Mouse (Mus musculus) G1E (cell line): Measurements from ENCODE around the gene St3gal2. TPM values are rescaled to one million over a fixed set of nuclear protein-coding genes. Genes with fewer than 3 reads are reported as not detected.

Experiments
- ATAC-seq: 2 replicates; pipeline ENCODE4 v1.8.0; 2016; ENCODE audit warnings: mild to moderate bottlenecking; ENCODE audit not compliant: insufficient number of reproducible peaks, poor library complexity, low FRiP score, severe bottlenecking; ENCODE audit errors: extremely low read depth
- DNase-seq: peaks from one replicate; pipeline ENCODE4 v3.0.0; 2012; ENCODE audit warnings: low spot score
- H3K27me3 ChIP-seq: 2 replicates; pipeline ENCODE4 v1.6.1; 2012; ENCODE audit warnings: mild to moderate bottlenecking, low read length, inconsistent platforms; ENCODE audit not compliant: insufficient read depth
- H3K36me3 ChIP-seq: replicated peaks from 2 replicates; pipeline ENCODE3; 2012; ENCODE audit warnings: mild to moderate bottlenecking, inconsistent platforms
- H3K4me1 ChIP-seq: 2 replicates; pipeline ENCODE4 v1.6.1; 2012; ENCODE audit warnings: low read depth, low read length, inconsistent platforms, mixed read lengths; ENCODE audit not compliant: insufficient read depth
- H3K4me3 ChIP-seq: 2 replicates; pipeline ENCODE4 v1.5.1; 2012; ENCODE audit warnings: low read depth, mild to moderate bottlenecking, inconsistent platforms, low read length, moderate library complexity, mixed read lengths
- H3K9me3 ChIP-seq: replicated peaks from 2 replicates; pipeline ENCODE4 v1.6.1; 2012; ENCODE audit warnings: inconsistent platforms
- CTCF ChIP-seq: IDR thresholded peaks from 2 replicates; pipeline ENCODE4 v1.5.1; 2012; ENCODE audit warnings: low read depth, low read length, inconsistent platforms, mixed read lengths
- GATA1 ChIP-seq: IDR thresholded peaks from 2 replicates; pipeline ENCODE4 v1.6.1; 2012; ENCODE audit warnings: borderline replicate concordance, low read length, inconsistent platforms, mixed read lengths
- GATA2 ChIP-seq: IDR thresholded peaks from 2 replicates; pipeline ENCODE4 v1.6.1; 2012; ENCODE audit warnings: low read depth, low read length, inconsistent platforms, borderline replicate concordance
- POLR2AphosphoS5 ChIP-seq: IDR thresholded peaks from 2 replicates; pipeline ENCODE4 v1.6.1; 2012; ENCODE audit warnings: low read depth, low read length, inconsistent platforms; ENCODE audit not compliant: insufficient replicate concordance
- TAL1 ChIP-seq: conservative IDR thresholded peaks from 2 replicates; pipeline ENCODE4 v1.6.1; 2012; ENCODE audit warnings: low read depth, low read length, inconsistent platforms, mixed read lengths
- polyA plus RNA-seq: library from polyadenylated mRNA; stranded (reverse); fragments of >175 nt; gene quantifications from 2 replicates; pipeline ENCODE4 v1.2.3, GENCODE M21; 2012
- total RNA-seq, 2 experiments: library from RNA; stranded (forward) in 1 of 2; stranded (reverse) in 1 of 2; fragments of 200-1000 nt in 1 of 2; fragments of >200 nt in 1 of 2; fragmentation: Nextera tagmentation in 1 of 2; gene quantifications; 2 replicates each; pipeline ENCODE4 v1.2.3; 2014 to 2017

Gene St3gal2
- total and polyA plus RNA-seq, 3 experiments, result 22.8 to 124 (median 94.4) TPM

GRCm38 (mm10) chr8:110920032-110920772 is 480 bp downstream of the St3gal2 start:
- ATAC-seq (no peak), DNase-seq (no peak)
- no peaks in the 10 kb centered on the region for H3K9me3 ChIP-seq
- peaks cover 36% of the 10 kb centered on the region for H3K36me3 ChIP-seq
- TF ChIP-seq GATA2, result no peak
- TF ChIP-seq TAL1, result no peak
- TF ChIP-seq GATA1, result no peak
- no peak for TF ChIP-seq POLR2AphosphoS5
- TF ChIP-seq CTCF, result no peak
- H3K27me3 ChIP-seq, result no peaks in the 10 kb centered on the region
- peaks cover 74% of the 10 kb centered on the region for H3K4me1 ChIP-seq
- H3K4me3 ChIP-seq, result peak overlapping the region; percentile 88

GRCm38 (mm10) chr8:110920773-110921277 is 1.1 kb downstream of the St3gal2 start:
- Histone ChIP-seq H3K36me3 (peaks cover 42% of the 10 kb centered on the region), H3K27me3 (no peaks in the 10 kb centered on the region), H3K4me1 (peaks cover 78% of the 10 kb centered on the region), H3K9me3 (no peaks in the 10 kb centered on the region), H3K4me3 (peak overlapping the region; percentile 88)
- DNase-seq (no peak), ATAC-seq (no peak)
- TF ChIP-seq GATA1, result no peak
- TF ChIP-seq POLR2AphosphoS5, result no peak
- no peak for TF ChIP-seq GATA2
- no peak for TF ChIP-seq TAL1
- no peak for TF ChIP-seq CTCF

GRCm38 (mm10) chr8:110921492-110922230 is 1.9 kb downstream of the St3gal2 start:
- DNase-seq (peak; percentile 75), ATAC-seq (peak; percentile 71)
- H3K36me3 ChIP-seq, result peaks cover 47% of the 10 kb centered on the region
- H3K4me3 ChIP-seq, result peak overlapping the region; percentile 88
- no peaks in the 10 kb centered on the region for H3K9me3 ChIP-seq
- H3K27me3 ChIP-seq, result no peaks in the 10 kb centered on the region
- TF ChIP-seq GATA2 (no peak), CTCF (no peak), POLR2AphosphoS5 (no peak), GATA1 (no peak), TAL1 (peak; percentile 87)
- peaks cover 86% of the 10 kb centered on the region for H3K4me1 ChIP-seq

- Histone ChIP-seq H3K36me3 (peaks cover 70% of the 10 kb centered on the region), H3K27me3 (no peaks in the 10 kb centered on the region), H3K4me1 (peaks cover 94% of the 10 kb centered on the region)
Measured at GRCm38 (mm10) chr8:110925691-110926140, 6.0 kb downstream of the St3gal2 start.

GRCm38 (mm10) chr8:110926690-110927089 is 7.0 kb downstream of the St3gal2 start:
- peak; percentile 40 for DNase-seq
- no peaks in the 10 kb centered on the region for H3K27me3 ChIP-seq
- ATAC-seq, result no peak
- H3K36me3 ChIP-seq, result peaks cover 75% of the 10 kb centered on the region
- no peak for TF ChIP-seq POLR2AphosphoS5
- no peak for TF ChIP-seq TAL1
- no peak for TF ChIP-seq GATA1
- no peak for TF ChIP-seq CTCF
- TF ChIP-seq GATA2, result no peak
- H3K9me3 ChIP-seq, result no peaks in the 10 kb centered on the region
- peaks cover 94% of the 10 kb centered on the region for H3K4me1 ChIP-seq
- peak overlapping the region; percentile 62; the same call in 1 of the 2 replicates for H3K4me3 ChIP-seq

More at GRCm38 (mm10) chr8:110925691-110926140, 6.0 kb downstream of the St3gal2 start:
- Histone ChIP-seq H3K4me3 (peak overlapping the region; percentile 23; the same call in 1 of the 2 replicates), H3K9me3 (no peaks in the 10 kb centered on the region)
- ATAC-seq (no peak), DNase-seq (no peak)
- no peak for TF ChIP-seq GATA1
- TF ChIP-seq GATA2, result no peak
- no peak for TF ChIP-seq POLR2AphosphoS5
- no peak for TF ChIP-seq TAL1
- no peak for TF ChIP-seq CTCF

- no peaks in the 10 kb centered on the region for H3K27me3 ChIP-seq
- ATAC-seq (no peak), DNase-seq (peak; percentile 33)
- no peak for TF ChIP-seq GATA1
- no peak for TF ChIP-seq POLR2AphosphoS5
- no peak for TF ChIP-seq CTCF
- TF ChIP-seq GATA2, result no peak
- no peak for TF ChIP-seq TAL1
- H3K4me1 ChIP-seq, result peaks cover 94% of the 10 kb centered on the region
- H3K36me3 ChIP-seq, result peaks cover 68% of the 10 kb centered on the region
- no peaks in the 10 kb centered on the region for H3K9me3 ChIP-seq
- H3K4me3 ChIP-seq, result peak overlapping the region; percentile 65; the same call in 1 of the 2 replicates
Measured at GRCm38 (mm10) chr8:110928435-110928834, 8.7 kb downstream of the St3gal2 start.
